Mouse (Mus musculus) neural tube, embryonic 14.5 days (tissue): ENCODE measurements around the gene Rnf8. TPM values are rescaled to one million over a fixed set of nuclear protein-coding genes. Genes with fewer than 3 reads are reported as not detected.

Source experiments
- ATAC-seq: fragments of 200-750 bp; cut with Nextera tagmentation; 2 replicates; pipeline ENCODE4 v1.8.0; 2017; ENCODE audit warnings: low read depth, mild to moderate bottlenecking, moderate TSS enrichment, moderate library complexity
- H3K27ac ChIP-seq: fragments of 300-500 bp; sonication (generic); 2 replicates; pipeline ENCODE4 v1.5.1; 2014; ENCODE audit warnings: low read depth, mild to moderate bottlenecking, control low read depth, low read length, moderate library complexity, mixed read lengths
- H3K27me3 ChIP-seq: fragments of 300-500 bp; sonication (generic); 2 replicates; pipeline ENCODE4 v1.6.1; 2014; ENCODE audit warnings: low read length; ENCODE audit not compliant: control insufficient read depth, insufficient read depth
- H3K36me3 ChIP-seq: fragments of 300-500 bp; sonication (generic); 2 replicates; pipeline ENCODE4 v1.6.1; 2014; ENCODE audit warnings: low read length, mixed read lengths; ENCODE audit not compliant: control insufficient read depth, insufficient read depth
- H3K4me1 ChIP-seq: fragments of 300-500 bp; sonication (generic); 2 replicates; pipeline ENCODE4 v1.6.1; 2014; ENCODE audit warnings: low read length; ENCODE audit not compliant: control insufficient read depth, insufficient read depth
- H3K4me2 ChIP-seq: fragments of 300-500 bp; sonication (generic); 2 replicates; pipeline ENCODE4 v1.6.1; 2014; ENCODE audit warnings: mild to moderate bottlenecking, low read depth, low read length, control low read depth
- H3K4me3 ChIP-seq: fragments of 300-500 bp; sonication (generic); 2 replicates; pipeline ENCODE4 v1.5.1; 2014; ENCODE audit warnings: low read depth, low read length, control low read depth, mixed read lengths
- H3K9ac ChIP-seq: fragments of 300-500 bp; sonication (generic); replicated peaks from 2 replicates; pipeline ENCODE4 v1.6.1; 2014; ENCODE audit warnings: low read depth, mild to moderate bottlenecking, control low read depth, low read length, mixed read lengths
- H3K9me3 ChIP-seq: fragments of 300-500 bp; sonication (generic); 2 replicates; pipeline ENCODE4 v1.6.1; 2016; ENCODE audit warnings: low read length; ENCODE audit not compliant: control insufficient read depth
- WGBS: fragments of 180-500 bp; shearing (Covaris S2); extraction: QIAGEN DNeasy Blood & Tissue Kit; methylation state at CpG from one replicate; pipeline ENCODE4 v1.1.7; 2014; 5-methylcytosine and 5-hydroxymethylcytosine counted together
- microRNA-seq: library from miRNA; unstranded; fragments of <30 nt; microRNA quantifications from one replicate; pipeline ENCODE4, GENCODE M21; 2016
- polyA plus RNA-seq: library from polyadenylated mRNA; unstranded; fragments of >200 nt; fragmentation: Nextera tagmentation; extraction: Ambion mirVana; gene quantifications from 2 replicates; pipeline ENCODE4 v1.2.1, GENCODE M21; 2014

Gene Rnf8
- polyA plus RNA-seq, 1 experiment from 2014 or later, result 76.8 TPM

- no peaks in the 10 kb centered on the region for H3K9me3 ChIP-seq
- H3K4me2 ChIP-seq, result no peak overlapping the region
- no peak overlapping the region for H3K4me3 ChIP-seq
- H3K27me3 ChIP-seq, result no peaks in the 10 kb centered on the region
- ATAC-seq, result no peak
- no peak overlapping the region for H3K27ac ChIP-seq
- H3K9ac ChIP-seq, result no peak overlapping the region
- peaks cover 44% of the 10 kb centered on the region for H3K36me3 ChIP-seq
- WGBS, result 95% methylated on average over 2 of the region's 2 CpGs
- no peaks in the 10 kb centered on the region for H3K4me1 ChIP-seq
Observed at GRCm38 (mm10) chr17:29692827-29693226, 78.2 kb downstream of the Rnf8 start.

GRCm38 (mm10) chr17:29693571-29693970 lies 79.0 kb downstream of the Rnf8 start:
- 70% methylated on average over 2 of the region's 2 CpGs for WGBS
- H3K4me3 ChIP-seq, result no peak overlapping the region
- H3K27ac ChIP-seq, result no peak overlapping the region
- H3K36me3 ChIP-seq, result peaks cover 51% of the 10 kb centered on the region
- no peaks in the 10 kb centered on the region for H3K9me3 ChIP-seq
- no peaks in the 10 kb centered on the region for H3K4me1 ChIP-seq
- H3K4me2 ChIP-seq, result no peak overlapping the region
- no peaks in the 10 kb centered on the region for H3K27me3 ChIP-seq
- no peak for ATAC-seq
- H3K9ac ChIP-seq, result no peak overlapping the region

GRCm38 (mm10) chr17:29694516-29694915 lies 79.9 kb downstream of the Rnf8 start:
- peaks cover 57% of the 10 kb centered on the region for H3K36me3 ChIP-seq
- no peak overlapping the region for H3K4me3 ChIP-seq
- H3K9me3 ChIP-seq, result no peaks in the 10 kb centered on the region
- no peaks in the 10 kb centered on the region for H3K27me3 ChIP-seq
- ATAC-seq, result no peak
- no peak overlapping the region; the same call in 1 of the 2 replicates for H3K27ac ChIP-seq
- no peaks in the 10 kb centered on the region for H3K4me1 ChIP-seq
- WGBS, result 73% methylated on average over 4 of the region's 4 CpGs
- no peak overlapping the region for H3K9ac ChIP-seq
- H3K4me2 ChIP-seq, result no peak overlapping the region

Small RNAs within 50 kb of the gene (microRNA-seq; reads per million reads assigned to microRNA genes)
- not detected for gene Mir7667

Other genes with a start within 250 kb of the Rnf8 start
- gene Pim1, start 124.0 kb upstream of the Rnf8 start, polyA plus RNA-seq, result 7.6 TPM in 2 replicates
- gene Gm17657, start 65.2 kb upstream of the Rnf8 start, polyA plus RNA-seq, result not detected in 2 replicates
- 25.5 and 26.5 TPM in 2 replicates for gene Tbc1d22b, start 65.0 kb upstream of the Rnf8 start, polyA plus RNA-seq
- 0.39 and 0.46 TPM in 2 replicates for gene Tmem217, start 62.4 kb upstream of the Rnf8 start, polyA plus RNA-seq
- gene Gm28043, start 86 bp downstream of the Rnf8 start, polyA plus RNA-seq, result 1.7 and 2.7 TPM in 2 replicates
- 114 and 118 TPM in 2 replicates for gene Cmtr1, start 45.8 kb downstream of the Rnf8 start, polyA plus RNA-seq
- gene Ccdc167, start 102.3 kb downstream of the Rnf8 start, polyA plus RNA-seq, result 9.3 and 12.9 TPM in 2 replicates